Comparison of ENCODE assay signal across 12 mouse cellular contexts in the genomic region with DNA sequence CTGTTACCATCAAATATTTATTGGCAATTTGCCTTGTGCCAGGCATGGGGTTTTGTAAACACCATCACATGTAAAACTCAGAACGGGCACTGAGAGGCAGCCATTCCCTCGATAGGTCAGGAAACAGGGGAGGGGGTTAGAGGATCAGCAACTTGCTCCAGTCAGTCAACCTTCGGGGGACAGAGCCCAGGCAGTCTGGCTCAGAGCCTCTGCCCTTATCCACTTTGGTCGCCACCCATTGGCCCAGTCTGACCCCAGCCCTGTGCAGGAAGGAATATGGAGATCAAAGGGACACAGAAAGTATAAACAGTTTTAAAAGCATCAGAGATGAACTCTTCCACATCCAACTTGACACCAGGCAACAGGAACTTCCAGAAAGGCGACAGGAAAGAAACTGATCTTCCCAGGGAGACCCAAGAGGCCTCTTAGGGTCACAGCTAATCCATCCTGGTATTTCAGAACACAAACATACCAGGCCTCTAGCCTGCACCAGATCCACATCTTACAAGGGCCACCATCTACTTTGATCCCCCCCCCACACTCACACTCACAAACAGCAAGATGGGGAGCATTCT. TPM values are rescaled to one million over a fixed set of nuclear protein-coding genes. Genes with fewer than 3 reads are reported as not detected.
A peak's percentile ranks its signal among the peaks of the same experiment; 100 is the strongest.
DNase-seq lines count a peak whose midpoint lies in the region; ATAC-seq and TF ChIP-seq lines count a peak whose summit lies in the region.
"Had no signal": no experiment of that assay in that cellular context is flagged by ENCODE, and none has a peak within 500 bp of the region (broad histone marks: within the 10 kb centered on the region; RNA-seq: fewer than 3 reads in every experiment).

No protein-coding gene starts in this region.

- no peak overlapping the region for H3K27ac ChIP-seq in heart, embryonic 14.5 days (replicated peaks in 1 of 2; ENCODE audit: control insufficient read depth in 1 of 2, insufficient read depth in 1 of 2, low read depth in 2 of 2, low read length in 2 of 2)
- 0 out of 2 replicates have a peak overlapping the region, but pooled peaks have one; percentile 13 for H3K27ac ChIP-seq in spleen, adult 2 months (ENCODE audit: insufficient read depth, low read length)
- H3K27ac ChIP-seq: hindbrain, embryonic 12.5 days had no signal

- no peaks in the 10 kb centered on the region for H3K36me3 ChIP-seq in heart, embryonic 14.5 days (ENCODE audit: control insufficient read depth, insufficient read depth, low read length)
- H3K36me3 ChIP-seq in spleen, adult 2 months (ENCODE audit: control insufficient read depth, insufficient read depth, low read length), result no peaks in the 10 kb centered on the region
- H3K36me3 ChIP-seq: hindbrain, embryonic 12.5 days had no signal

- WGBS in heart, embryonic 14.5 days, result 37% methylated on average over 5 of the region's 5 CpGs
- 66% methylated on average over 5 of the region's 5 CpGs for WGBS in spleen, adult 2 months

- no peak overlapping the region for H3K4me3 ChIP-seq in heart, embryonic 14.5 days (ENCODE audit: control insufficient read depth in 1 of 2, insufficient read depth in 1 of 2, low read depth in 1 of 2, low read length in 2 of 2)
- H3K4me3 ChIP-seq in spleen, adult 2 months (ENCODE audit: extremely low read depth, insufficient read depth, insufficient read length), result no peak overlapping the region
- H3K4me3 ChIP-seq: hindbrain, embryonic 12.5 days; myocyte had no signal

- no peak for TF ChIP-seq POLR2A in spleen, adult 2 months (IDR thresholded peaks at IDR 0.05; ENCODE audit: low read depth, low read length)

- no peak for TF ChIP-seq CTCF in spleen, adult 2 months (IDR thresholded peaks at IDR 0.05; ENCODE audit: extremely low read depth, insufficient read depth, insufficient read length, insufficient replicate concordance)

- no peak overlapping the region for H3K9ac ChIP-seq in heart, embryonic 14.5 days (ENCODE audit: low read length)
- H3K9ac ChIP-seq: hindbrain, embryonic 12.5 days had no signal

- H3K4me1 ChIP-seq in heart, embryonic 14.5 days (ENCODE audit: control insufficient read depth in 2 of 2, insufficient read depth in 2 of 2, low read length in 2 of 2), result peaks cover 30 to 43% of the 10 kb centered on the region in 2 experiments
- no peaks in the 10 kb centered on the region for H3K4me1 ChIP-seq in spleen, adult 2 months (ENCODE audit: control insufficient read depth, insufficient read depth, insufficient read length)

- H3K9me3 ChIP-seq in heart, embryonic 14.5 days (ENCODE audit: control insufficient read depth, low read length), result no peaks in the 10 kb centered on the region
- H3K9me3 ChIP-seq: hindbrain, embryonic 12.5 days had no signal

- no peak for ATAC-seq in heart, embryonic 14.5 days (ENCODE audit: insufficient number of reproducible peaks, insufficient read depth, low FRiP score, low read depth)
- ATAC-seq: forebrain, embryonic 14.5 days had no signal

- no peak for DNase-seq in heart, adult 18-20 months
- no peak for DNase-seq in spleen, adult 2 months (ENCODE audit: low read depth in 1 of 2, low spot score in 2 of 2)
- no peak for DNase-seq in spleen, adult 18-20 months
- peak; percentile 60 for DNase-seq in liver
- DNase-seq in ovary, postnatal 36 days (ENCODE audit: low spot score), result no peak
- no peak for DNase-seq in spleen, postnatal 4 days (ENCODE audit: low spot score in 2 of 2)
- DNase-seq: kidney, postnatal 25 days; thymus, adult 18-20 months had no signal

- peak overlapping the region; percentile 32 for H3K4me2 ChIP-seq in heart, embryonic 14.5 days (ENCODE audit: low read length)
- H3K4me2 ChIP-seq: hindbrain, embryonic 12.5 days had no signal

- H3K27me3 ChIP-seq in heart, embryonic 14.5 days (ENCODE audit: control insufficient read depth, insufficient read depth, low read length), result no peaks in the 10 kb centered on the region
- H3K27me3 ChIP-seq in spleen, adult 2 months (ENCODE audit: control insufficient read depth, insufficient read depth, low read length), result no peaks in the 10 kb centered on the region
- H3K27me3 ChIP-seq: hindbrain, embryonic 12.5 days had no signal

RNA-seq across cellular contexts. Expression of gene Sptb, which starts 40.3 kb away (rescaled TPM):
- 7.4 and 8.0 TPM in 2 replicates for polyA plus RNA-seq in heart, embryonic 14.5 days (2014; fragmentation: Nextera tagmentation; extraction: Ambion mirVana)
- 10 to 100 TPM; 85.1 to 89.0 TPM for total RNA-seq in heart, adult 18-20 months (2021)
- 18.1 and 18.9 TPM in 2 replicates for polyA plus RNA-seq in spleen, adult 2 months (2012; rRNA removed)
